Mouse (Mus musculus) spleen, adult 2 months (tissue): ENCODE results near the gene Ccdc82. TPM values are rescaled to one million over a fixed set of nuclear protein-coding genes. Genes with fewer than 3 reads are reported as not detected.
A peak's percentile ranks its signal among the peaks of the same experiment; 100 is the strongest.

Experiments
- DNase-seq, 2 experiments: peaks; one replicate each; pipeline versions ENCODE4 v3.0.0 to v3.0.0-alpha.2; 2012 to 2021; ENCODE audit warnings: low spot score in 2 of 2, low read depth in 1 of 2
- H3K27ac ChIP-seq: fragments of 200-500 bp; 2 replicates; pipeline ENCODE4 v1.5.1; 2012; ENCODE audit warnings: low read length, inconsistent platforms; ENCODE audit not compliant: insufficient read depth
- H3K27me3 ChIP-seq: fragments of 200-500 bp; 2 replicates; pipeline ENCODE4 v1.6.1; 2012; ENCODE audit warnings: mild to moderate bottlenecking, moderate library complexity, low read length, inconsistent platforms; ENCODE audit not compliant: control insufficient read depth, insufficient read depth
- H3K36me3 ChIP-seq: fragments of 200-500 bp; 2 replicates; pipeline ENCODE4 v1.6.1; 2012; ENCODE audit warnings: mild to moderate bottlenecking, low read length, inconsistent platforms; ENCODE audit not compliant: control insufficient read depth, insufficient read depth
- H3K4me1 ChIP-seq: fragments of 200-500 bp; 2 replicates; pipeline ENCODE4 v1.6.1; 2011; ENCODE audit warnings: inconsistent platforms; ENCODE audit not compliant: control insufficient read depth, insufficient read depth, insufficient read length
- H3K4me3 ChIP-seq: fragments of 200-500 bp; 2 replicates; pipeline ENCODE4 v1.5.1; 2011; ENCODE audit warnings: mild to moderate bottlenecking, inconsistent platforms; ENCODE audit not compliant: insufficient read depth, insufficient read length; ENCODE audit errors: extremely low read depth
- CTCF ChIP-seq: fragments of 200-500 bp; IDR thresholded peaks from 2 replicates; pipeline ENCODE4 v1.5.1; 2011; ENCODE audit warnings: mild to moderate bottlenecking, inconsistent platforms; ENCODE audit not compliant: insufficient read depth, insufficient read length, insufficient replicate concordance; ENCODE audit errors: extremely low read depth
- POLR2A ChIP-seq: fragments of 200-500 bp; IDR thresholded peaks from 2 replicates; pipeline ENCODE4 v1.6.1; 2011; ENCODE audit warnings: low read depth, low read length, inconsistent platforms
- WGBS: fragments of 180-500 bp; shearing (Covaris S2); methylation state at CpG from one replicate; pipeline ENCODE4 v1.1.7; 2018; 5-methylcytosine and 5-hydroxymethylcytosine counted together
- polyA plus RNA-seq: library from polyadenylated mRNA; depleted of rRNA; stranded (reverse); fragments of >200 nt; gene quantifications from 2 replicates; pipeline ENCODE4 v1.2.3, GENCODE M21; 2012

Gene Ccdc82
- polyA plus RNA-seq, 1 experiment, result 8.3 TPM

DNA sequence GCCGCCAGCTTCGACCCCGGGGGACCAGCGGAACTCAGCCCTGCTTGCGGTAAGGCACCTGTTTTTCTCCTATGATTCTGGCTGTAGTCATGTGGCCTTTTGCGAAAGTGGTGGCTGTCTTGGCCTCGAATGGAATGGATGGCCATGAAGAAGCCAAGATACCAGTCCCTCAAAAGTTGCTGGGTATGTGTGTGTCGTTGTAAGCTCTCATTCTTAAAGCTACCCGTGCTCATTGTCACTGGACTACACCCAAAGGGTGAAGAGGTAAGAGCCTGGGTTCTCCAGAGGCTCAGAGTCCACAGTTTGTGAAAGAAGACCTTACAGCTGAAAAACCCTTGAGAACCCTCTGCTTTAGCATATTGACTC lies 51.7 kb downstream of the Ccdc82 start:
- TF ChIP-seq POLR2A (no peak), CTCF (no peak)
- WGBS, result 4% methylated on average over 9 of the region's 9 CpGs
- Histone ChIP-seq H3K36me3 (no peaks in the 10 kb centered on the region), H3K27ac (peak overlapping the region; percentile 64), H3K27me3 (no peaks in the 10 kb centered on the region), H3K4me3 (peak overlapping the region; percentile 91), H3K4me1 (peaks cover 40% of the 10 kb centered on the region)
- no peak for DNase-seq

DNA sequence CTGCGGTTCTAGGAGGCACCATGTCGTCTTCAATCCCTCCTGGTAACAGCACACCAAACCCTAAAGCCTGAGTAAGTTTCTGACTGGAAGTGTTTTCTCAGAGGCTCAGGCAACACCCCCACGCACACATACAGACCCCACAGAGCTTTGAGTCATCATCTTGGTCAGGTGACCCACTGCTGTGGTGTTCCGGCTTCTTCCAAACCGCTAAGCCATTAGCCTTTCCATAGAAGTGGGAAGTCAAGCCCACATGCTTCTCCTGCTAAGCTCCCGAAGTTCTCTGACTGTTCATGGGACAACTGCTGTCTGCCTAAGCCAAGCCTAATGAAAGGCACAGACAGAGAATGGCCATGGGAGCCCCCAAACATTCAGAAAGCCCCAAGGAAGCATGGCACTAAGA lies 52.4 kb downstream of the Ccdc82 start:
- H3K4me3 ChIP-seq, result peak overlapping the region; percentile 91
- DNase-seq, result no peak
- TF ChIP-seq CTCF, result no peak
- no peak for TF ChIP-seq POLR2A
- 53% methylated on average over 6 of the region's 6 CpGs for WGBS
- H3K4me1 ChIP-seq, result peaks cover 45% of the 10 kb centered on the region
- H3K36me3 ChIP-seq, result no peaks in the 10 kb centered on the region
- H3K27ac ChIP-seq, result peak overlapping the region; percentile 64
- H3K27me3 ChIP-seq, result no peaks in the 10 kb centered on the region

DNA sequence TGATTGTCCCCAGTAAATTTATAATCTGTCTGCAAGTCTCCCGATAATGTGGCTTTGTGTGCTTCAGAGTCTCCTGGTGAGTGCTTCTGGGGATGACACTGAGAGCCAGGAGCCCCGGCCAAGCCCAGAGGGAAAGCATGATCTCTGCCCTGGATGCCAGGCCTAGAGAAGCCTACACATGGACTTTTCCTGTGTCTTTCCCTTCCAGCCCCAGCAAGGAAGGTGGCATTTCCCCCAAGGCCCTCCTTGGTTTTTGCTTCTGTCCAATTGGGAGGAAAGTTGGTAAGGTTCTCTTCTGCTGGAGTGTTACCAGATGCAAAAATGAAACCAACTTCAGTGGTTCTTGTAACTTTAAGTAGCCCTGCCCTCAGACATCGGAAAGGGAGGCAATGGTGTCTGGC lies 53.3 kb downstream of the Ccdc82 start:
- Histone ChIP-seq H3K27ac (peak overlapping the region; percentile 64), H3K27me3 (no peaks in the 10 kb centered on the region), H3K4me3 (peak overlapping the region; percentile 25), H3K4me1 (peaks cover 49% of the 10 kb centered on the region), H3K36me3 (no peaks in the 10 kb centered on the region)
- TF ChIP-seq POLR2A, result no peak
- TF ChIP-seq CTCF, result no peak
- WGBS, result 24% methylated on average over 3 of the region's 3 CpGs
- DNase-seq, result no peak

DNA sequence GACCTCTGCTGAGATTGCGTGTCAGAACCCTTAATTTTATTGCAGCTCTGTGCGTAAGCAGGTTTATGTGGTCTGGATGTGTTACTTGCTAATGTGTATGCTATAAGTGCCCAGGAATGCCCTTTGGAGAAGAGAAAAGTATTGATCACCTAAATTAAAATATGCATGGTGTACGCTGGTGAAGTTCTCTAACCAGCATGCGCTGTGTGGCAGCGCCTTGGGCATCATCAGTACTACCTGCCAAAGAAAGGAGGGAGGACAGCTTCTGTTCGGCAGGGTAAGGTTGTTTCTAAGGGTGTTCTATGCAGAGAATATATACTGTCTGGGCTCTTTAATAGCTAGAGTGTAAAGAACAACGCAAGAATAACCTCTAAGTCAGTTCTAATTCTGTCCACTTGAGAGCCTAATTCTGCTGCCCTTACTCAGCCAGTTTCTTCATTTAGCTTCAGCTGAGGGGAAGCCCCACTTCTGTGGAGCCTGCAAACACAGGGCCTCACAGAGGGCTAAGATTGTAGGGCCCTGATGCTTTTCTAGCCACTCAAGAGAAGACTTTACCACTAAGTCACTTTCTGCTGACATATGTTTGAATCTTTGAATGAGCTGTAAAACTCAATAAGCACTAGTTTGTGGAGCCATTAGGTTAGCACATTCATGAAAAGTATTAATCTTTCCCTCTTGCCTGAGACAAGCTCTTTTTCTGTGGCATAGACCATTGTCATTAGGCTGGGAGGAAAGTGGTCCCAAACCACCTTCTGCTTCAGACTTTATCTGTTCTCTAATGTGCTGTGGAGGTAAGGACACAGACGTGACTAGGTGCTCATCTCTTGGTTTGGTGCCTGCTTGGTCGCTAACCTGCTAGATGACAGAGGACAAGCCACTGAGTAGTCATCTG lies 54.4 kb downstream of the Ccdc82 start:
- H3K27me3 ChIP-seq, result no peaks in the 10 kb centered on the region
- peaks cover 49% of the 10 kb centered on the region for H3K4me1 ChIP-seq
- no peak overlapping the region for H3K27ac ChIP-seq
- TF ChIP-seq CTCF (no peak), POLR2A (no peak)
- WGBS, result 73% methylated on average over 9 of the region's 9 CpGs
- no peak overlapping the region for H3K4me3 ChIP-seq
- DNase-seq, result peak in 1 of 2 experiments; percentile 29
- H3K36me3 ChIP-seq, result no peaks in the 10 kb centered on the region

DNA sequence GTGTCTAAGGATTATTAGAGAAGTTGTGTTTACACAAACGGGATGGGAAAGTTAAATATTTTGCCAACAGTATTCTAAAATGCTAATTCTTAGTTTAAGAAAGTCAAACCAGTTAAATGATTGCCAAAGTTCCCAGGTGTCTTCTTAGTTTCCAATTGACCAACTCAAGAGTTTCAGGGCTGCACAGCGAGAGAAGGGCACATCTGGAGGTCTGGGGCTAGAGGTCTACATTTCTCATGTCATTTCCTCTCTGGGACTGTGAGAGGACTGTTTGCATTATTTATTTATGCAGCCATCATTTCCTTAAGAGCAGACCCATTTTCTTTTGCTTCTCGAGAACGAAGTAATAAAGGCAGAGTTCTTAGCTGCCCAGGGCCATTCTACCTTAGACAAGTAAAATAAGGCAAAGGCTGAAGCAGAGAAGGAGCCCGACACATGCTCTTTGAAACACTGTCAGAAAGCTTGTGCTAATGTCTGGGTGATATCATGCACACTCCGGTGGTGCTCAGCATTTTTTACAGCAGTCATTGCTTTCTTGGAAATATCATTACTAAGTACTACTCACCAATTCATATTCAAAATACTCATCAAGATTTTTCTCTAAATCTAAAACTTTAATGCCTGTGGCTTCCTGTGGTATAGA lies 55.5 kb downstream of the Ccdc82 start:
- H3K4me3 ChIP-seq, result no peak overlapping the region
- H3K27me3 ChIP-seq, result no peaks in the 10 kb centered on the region
- 41% methylated on average over 6 of the region's 6 CpGs for WGBS
- no peaks in the 10 kb centered on the region for H3K36me3 ChIP-seq
- H3K27ac ChIP-seq, result no peak overlapping the region; the same call in 1 of the 2 replicates
- peaks cover 49% of the 10 kb centered on the region for H3K4me1 ChIP-seq
- TF ChIP-seq CTCF (no peak), POLR2A (no peak)
- no peak for DNase-seq

DNA sequence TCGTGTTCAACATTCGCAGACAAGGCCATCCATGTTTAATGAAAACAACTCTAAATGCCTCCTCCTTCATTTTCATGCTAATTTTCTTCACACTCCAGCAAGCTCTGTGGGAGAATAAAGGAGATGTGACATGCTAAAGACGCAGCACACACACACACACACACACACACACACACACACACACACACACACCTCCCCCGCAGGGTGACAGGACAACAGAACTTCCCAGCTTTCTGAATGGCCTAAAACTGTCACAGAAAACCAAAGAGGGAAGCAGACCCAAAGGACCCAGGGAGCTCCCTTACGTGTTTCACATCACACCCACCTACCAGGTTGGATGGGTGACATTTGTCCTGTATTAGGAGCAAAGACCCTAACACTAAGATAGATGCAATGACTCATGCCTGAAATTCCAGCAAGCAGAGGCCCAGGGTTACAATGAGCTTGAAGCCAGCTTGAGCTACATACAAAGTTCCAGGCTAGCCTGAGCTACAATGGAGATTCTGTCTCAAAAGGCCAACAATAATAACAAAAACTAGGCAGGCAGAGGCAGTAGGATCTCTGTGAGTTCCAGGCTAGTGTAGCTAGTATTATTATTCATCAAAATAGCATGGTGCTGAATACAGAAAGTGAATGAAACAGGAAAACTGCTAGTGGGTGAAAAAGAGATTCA lies 56.5 kb downstream of the Ccdc82 start:
- DNase-seq, result no peak
- no peak for TF ChIP-seq POLR2A
- TF ChIP-seq CTCF, result no peak
- Histone ChIP-seq H3K27ac (0 out of 2 replicates have a peak overlapping the region, but pooled peaks have one; percentile 9), H3K27me3 (no peaks in the 10 kb centered on the region), H3K4me3 (no peak overlapping the region), H3K4me1 (peaks cover 49% of the 10 kb centered on the region), H3K36me3 (no peaks in the 10 kb centered on the region)
- WGBS, result 67% methylated on average over 5 of the region's 5 CpGs

DNA sequence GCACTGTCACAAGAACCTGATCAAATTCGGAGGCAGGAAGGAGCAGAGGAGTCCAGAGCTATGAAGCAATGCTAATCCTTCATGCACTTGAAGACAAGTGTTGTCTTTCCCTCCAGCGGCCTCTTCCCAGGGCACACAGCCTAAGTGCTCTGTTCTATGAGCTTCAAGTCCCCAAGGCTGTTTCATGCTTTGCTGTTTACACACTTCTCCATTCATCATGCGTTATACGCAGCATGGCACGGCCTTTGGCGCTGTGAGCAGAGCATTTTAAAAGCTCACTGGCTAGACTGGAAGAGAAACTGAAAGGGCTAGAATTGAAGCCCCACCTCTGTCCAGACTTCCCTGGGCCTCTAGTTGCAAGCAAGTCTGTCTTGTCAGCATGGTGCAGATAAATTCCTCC lies 57.2 kb downstream of the Ccdc82 start:
- Histone ChIP-seq H3K4me1 (peaks cover 45% of the 10 kb centered on the region), H3K4me3 (peak overlapping the region; percentile 26; the same call in 1 of the 2 replicates), H3K27me3 (no peaks in the 10 kb centered on the region), H3K27ac (peak overlapping the region; percentile 74), H3K36me3 (no peaks in the 10 kb centered on the region)
- no peak for TF ChIP-seq CTCF
- TF ChIP-seq POLR2A, result no peak
- peak in 1 of 2 experiments; percentile 46 for DNase-seq
- WGBS, result 13% methylated on average over 6 of the region's 6 CpGs
